Mouse (Mus musculus) stomach, embryonic 15.5 days (tissue): ENCODE data around the gene Bag1. TPM values are rescaled to one million over a fixed set of nuclear protein-coding genes. Genes with fewer than 3 reads are reported as not detected.
"Not testable (repeated sequence)": the region's sequence is repeated elsewhere in the genome, so short reads cannot be mapped to it uniquely, and the experiment has no call there.

ENCODE experiments used
- ATAC-seq: fragments of 200-750 bp; cut with Nextera tagmentation; 2 replicates; pipeline ENCODE4 v1.8.0; 2017; ENCODE audit warnings: low read depth, moderate number of reproducible peaks, moderate TSS enrichment; ENCODE audit not compliant: insufficient read depth, low FRiP score
- H3K27ac ChIP-seq: fragments of 300-500 bp; sonication (generic); 2 replicates; pipeline ENCODE4 v1.5.1; 2015; ENCODE audit warnings: mild to moderate bottlenecking, inconsistent platforms
- H3K27me3 ChIP-seq: fragments of 300-500 bp; sonication (generic); replicated peaks from 2 replicates; pipeline ENCODE4 v1.6.1; 2015; ENCODE audit warnings: inconsistent platforms
- H3K36me3 ChIP-seq: fragments of 300-500 bp; sonication (generic); 2 replicates; pipeline ENCODE4 v1.6.1; 2015; ENCODE audit warnings: inconsistent platforms
- H3K4me1 ChIP-seq: fragments of 300-500 bp; sonication (generic); 2 replicates; pipeline ENCODE4 v1.6.1; 2015; ENCODE audit warnings: inconsistent platforms
- H3K4me2 ChIP-seq: fragments of 300-500 bp; sonication (generic); 2 replicates; pipeline ENCODE4 v1.6.1; 2015; ENCODE audit warnings: mild to moderate bottlenecking, inconsistent platforms
- H3K4me3 ChIP-seq: fragments of 300-500 bp; sonication (generic); replicated peaks from 2 replicates; pipeline ENCODE4 v1.5.1; 2015; ENCODE audit warnings: inconsistent platforms
- H3K9ac ChIP-seq: fragments of 300-500 bp; sonication (generic); 2 replicates; pipeline ENCODE4 v1.6.1; 2015; ENCODE audit warnings: inconsistent platforms
- H3K9me3 ChIP-seq: fragments of 300-500 bp; sonication (generic); 2 replicates; pipeline ENCODE4 v1.6.1; 2016; ENCODE audit warnings: inconsistent platforms
- WGBS: fragments of 180-500 bp; shearing (Covaris S2); methylation state at CpG from one replicate; pipeline ENCODE4 v1.1.7; 2015; 5-methylcytosine and 5-hydroxymethylcytosine counted together
- polyA plus RNA-seq: library from polyadenylated mRNA; unstranded; fragments of >200 nt; fragmentation: Nextera tagmentation; extraction: Ambion mirVana; gene quantifications from 2 replicates; pipeline ENCODE4 v1.2.1, GENCODE M21; 2015

The Bag1 gene
- polyA plus RNA-seq, 1 experiment from 2014 or later = 233 TPM

GRCm38 (mm10) chr4:40969781-40970591 lies 21.9 kb upstream of the Bag1 start:
- WGBS = 11% methylated on average over 11 of the region's 13 CpGs
- H3K4me3 ChIP-seq = peak overlapping the region; percentile 94
- H3K27ac ChIP-seq = peak overlapping the region; percentile 95
- no peaks in the 10 kb centered on the region for H3K9me3 ChIP-seq
- H3K9ac ChIP-seq = peak overlapping the region; percentile 64; the same call in 1 of the 2 replicates
- peaks cover 11% of the 10 kb centered on the region for H3K4me1 ChIP-seq
- ATAC-seq = no peak
- H3K4me2 ChIP-seq = peak overlapping the region; percentile 69
- peaks cover 17% of the 10 kb centered on the region; the same call in 1 of the 2 replicates for H3K36me3 ChIP-seq
- no peaks in the 10 kb centered on the region for H3K27me3 ChIP-seq

DNA sequence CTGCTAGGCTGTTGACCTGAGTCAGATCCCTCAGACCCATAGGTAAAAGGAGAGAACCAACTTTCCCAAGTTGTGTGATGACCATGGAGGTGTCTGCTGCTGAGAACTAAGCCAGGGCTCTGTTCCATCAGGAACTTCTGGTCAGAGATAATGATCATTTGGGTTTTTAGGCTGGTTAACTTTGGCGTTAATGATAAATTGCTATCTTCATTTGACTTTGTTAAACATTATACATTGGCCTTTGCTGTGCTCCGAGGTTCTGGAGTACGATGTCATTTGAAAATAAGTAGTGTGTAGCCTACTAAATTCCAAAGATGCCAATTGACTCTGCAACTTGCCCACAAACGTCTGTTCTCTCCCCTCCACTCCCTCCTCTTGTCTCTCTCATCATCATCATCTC lies 21.1 kb upstream of the Bag1 start:
- no peaks in the 10 kb centered on the region for H3K27me3 ChIP-seq
- H3K27ac ChIP-seq = no peak overlapping the region
- H3K36me3 ChIP-seq = peaks cover 20% of the 10 kb centered on the region; the same call in 1 of the 2 replicates
- WGBS = 61% methylated on average over 4 of the region's 4 CpGs
- peaks cover 11% of the 10 kb centered on the region for H3K4me1 ChIP-seq
- H3K4me3 ChIP-seq = no peak overlapping the region
- ATAC-seq = no peak
- no peak overlapping the region for H3K4me2 ChIP-seq
- no peaks in the 10 kb centered on the region for H3K9me3 ChIP-seq
- H3K9ac ChIP-seq = no peak overlapping the region

- no peak overlapping the region for H3K9ac ChIP-seq
- no peak for ATAC-seq
- H3K27ac ChIP-seq = no peak overlapping the region
- no peak overlapping the region for H3K4me3 ChIP-seq
- H3K4me1 ChIP-seq = no peaks in the 10 kb centered on the region
- no peaks in the 10 kb centered on the region for H3K27me3 ChIP-seq
- H3K9me3 ChIP-seq = no peaks in the 10 kb centered on the region
- H3K36me3 ChIP-seq = peaks cover 51% of the 10 kb centered on the region
- no peak overlapping the region for H3K4me2 ChIP-seq
- 86% methylated on average over 3 of the region's 3 CpGs for WGBS
Observed at GRCm38 (mm10) chr4:40963536-40963935, 15.4 kb upstream of the Bag1 start.

GRCm38 (mm10) chr4:40955942-40956341 lies 7.8 kb upstream of the Bag1 start:
- Histone ChIP-seq H3K27me3 (no peaks in the 10 kb centered on the region), H3K27ac (no peak overlapping the region), H3K4me3 (no peak overlapping the region), H3K4me2 (no peak overlapping the region), H3K36me3 (peaks cover 61% of the 10 kb centered on the region), H3K9me3 (no peaks in the 10 kb centered on the region), H3K4me1 (no peaks in the 10 kb centered on the region), H3K9ac (no peak overlapping the region)
- no peak for ATAC-seq
- WGBS = 71% methylated on average over 6 of the region's 6 CpGs

DNA sequence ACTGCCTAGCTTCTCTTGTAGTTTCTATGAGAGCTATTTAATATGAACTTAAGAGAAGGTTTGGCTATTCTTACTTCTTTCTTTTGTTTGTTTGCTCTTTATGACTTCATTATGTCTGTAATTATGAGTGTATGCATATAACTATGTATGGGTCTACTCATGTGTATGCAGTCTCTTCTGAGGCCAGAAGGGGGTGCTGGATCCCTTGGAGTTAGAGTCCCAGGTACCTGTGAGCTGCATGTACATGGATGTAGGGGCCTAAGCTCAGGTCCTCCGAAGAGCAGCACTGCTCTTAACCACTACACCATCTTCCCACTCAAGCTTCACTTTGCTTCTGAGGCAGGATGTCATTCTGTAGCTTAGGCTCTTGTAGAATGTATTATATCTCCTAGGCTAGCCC lies 5.4 kb upstream of the Bag1 start:
- WGBS = 85% methylated on average over 1 of the region's 1 CpGs
- no peak for ATAC-seq

GRCm38 (mm10) chr4:40947565-40948159 lies 432 bp downstream of the Bag1 start:
- peak overlapping the region; percentile 91 for H3K27ac ChIP-seq
- WGBS = under 1% methylated on average over 40 of the region's 40 CpGs
- H3K36me3 ChIP-seq = peaks cover 20% of the 10 kb centered on the region
- peaks cover 17% of the 10 kb centered on the region for H3K4me1 ChIP-seq
- H3K4me2 ChIP-seq = peak overlapping the region; percentile 56
- H3K4me3 ChIP-seq = peak overlapping the region; percentile 98
- H3K9ac ChIP-seq = peak overlapping the region; percentile 90
- no peaks in the 10 kb centered on the region for H3K9me3 ChIP-seq
- H3K27me3 ChIP-seq = no peaks in the 10 kb centered on the region
- ATAC-seq = no peak

More for the DNA sequence above, 5.4 kb upstream of the Bag1 start:
- Histone ChIP-seq H3K36me3 (peaks cover 42% of the 10 kb centered on the region), H3K4me3 (no peak overlapping the region), H3K27me3 (no peaks in the 10 kb centered on the region), H3K4me2 (no peak overlapping the region), H3K4me1 (peaks cover 7% of the 10 kb centered on the region), H3K27ac (no peak overlapping the region), H3K9ac (no peak overlapping the region), H3K9me3 (no peaks in the 10 kb centered on the region)

GRCm38 (mm10) chr4:40946516-40947121 lies 1.5 kb downstream of the Bag1 start:
- 67% methylated on average over 7 of the region's 7 CpGs for WGBS
- Histone ChIP-seq H3K9me3 (no peaks in the 10 kb centered on the region), H3K27me3 (no peaks in the 10 kb centered on the region), H3K36me3 (peaks cover 25% of the 10 kb centered on the region), H3K4me2 (peak overlapping the region; percentile 56), H3K9ac (peak overlapping the region; percentile 90; the same call in 1 of the 2 replicates), H3K4me1 (peaks cover 17% of the 10 kb centered on the region), H3K27ac (no peak overlapping the region), H3K4me3 (peak overlapping the region; percentile 98)
- no peak for ATAC-seq

DNA sequence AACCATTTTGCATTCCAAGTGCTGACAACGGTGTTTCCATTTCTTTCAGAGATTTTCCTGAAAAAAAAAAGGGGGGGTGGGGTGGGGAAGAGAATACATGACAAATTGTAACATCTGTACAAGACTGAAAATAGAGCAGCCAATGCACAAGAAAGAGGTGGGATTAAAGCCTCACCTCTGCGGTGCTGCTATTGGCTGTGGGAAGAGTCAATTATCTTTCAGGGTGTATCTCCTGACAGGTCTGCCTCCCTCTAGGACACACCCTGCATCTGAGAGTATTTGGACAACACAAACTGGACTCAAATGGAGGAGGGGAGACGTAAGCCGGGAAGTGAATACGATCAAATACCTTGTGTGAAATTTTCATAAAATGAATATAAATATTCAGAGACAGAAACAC lies 4.4 kb downstream of the Bag1 start:
- Histone ChIP-seq H3K4me2 (no peak overlapping the region), H3K4me1 (peaks cover 10% of the 10 kb centered on the region; the same call in 1 of the 2 replicates), H3K36me3 (peaks cover 44% of the 10 kb centered on the region), H3K27me3 (no peaks in the 10 kb centered on the region), H3K9me3 (no peaks in the 10 kb centered on the region), H3K4me3 (no peak overlapping the region), H3K27ac (no peak overlapping the region), H3K9ac (no peak overlapping the region)
- no peak for ATAC-seq
- WGBS = 94% methylated on average over 5 of the region's 5 CpGs

DNA sequence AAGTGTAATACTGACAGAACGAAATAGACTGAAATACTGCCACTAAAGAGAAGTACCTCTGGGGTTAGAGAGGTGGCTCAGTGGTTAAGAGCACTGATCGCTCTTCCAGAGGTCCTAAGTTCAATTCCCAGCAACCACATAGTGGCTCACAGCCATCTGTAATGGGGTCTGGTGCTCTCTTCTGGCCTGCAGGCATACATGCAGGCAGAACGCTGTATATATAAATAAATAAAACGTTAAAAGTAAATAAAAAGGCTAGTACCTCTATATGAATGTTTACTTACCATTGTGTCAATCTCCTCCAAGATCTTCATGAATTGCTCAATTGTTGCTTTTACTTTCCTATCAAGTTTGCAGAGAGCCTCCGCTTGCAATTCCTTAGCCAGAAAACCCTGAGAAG lies 9.3 kb downstream of the Bag1 start:
- Histone ChIP-seq H3K9ac (no peak overlapping the region), H3K27ac (no peak overlapping the region), H3K4me2 (no peak overlapping the region), H3K9me3 (no peaks in the 10 kb centered on the region), H3K27me3 (no peaks in the 10 kb centered on the region), H3K4me3 (no peak overlapping the region), H3K36me3 (peaks cover 74% of the 10 kb centered on the region), H3K4me1 (no peaks in the 10 kb centered on the region)
- ATAC-seq = no peak
- 93% methylated on average over 5 of the region's 5 CpGs for WGBS

DNA sequence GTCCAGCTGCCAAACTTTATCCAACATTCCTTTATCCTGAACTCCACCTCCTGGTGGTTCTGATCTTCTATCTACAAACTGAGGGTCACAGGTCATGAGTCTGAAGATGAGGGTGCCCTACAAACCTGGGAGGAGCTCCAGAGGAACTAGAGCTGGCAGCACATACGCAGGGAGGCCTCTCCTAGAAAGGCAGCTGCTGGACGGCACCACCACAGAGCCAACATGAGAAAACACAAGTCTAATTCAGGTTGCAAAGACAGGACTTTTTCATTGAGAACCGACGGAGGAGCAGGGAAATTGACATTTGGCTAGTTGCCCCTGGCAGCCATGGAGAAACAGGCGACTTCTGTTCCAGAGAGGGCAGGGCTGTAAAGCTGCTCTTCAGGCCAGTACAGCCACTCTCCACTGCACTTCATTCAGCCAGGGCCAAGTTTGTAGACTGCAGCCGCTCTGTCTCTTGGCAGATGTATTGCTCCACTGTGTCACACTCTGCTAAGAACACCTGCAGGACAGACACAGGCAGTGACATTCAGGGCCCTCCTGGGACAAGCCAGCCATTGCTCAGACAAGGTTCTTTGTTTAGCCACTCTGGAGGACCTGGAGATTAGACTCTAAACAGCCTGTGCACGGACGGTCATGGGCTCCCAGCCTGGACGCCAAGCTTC lies 11.8 kb downstream of the Bag1 start:
- Histone ChIP-seq H3K4me1 (no peaks in the 10 kb centered on the region), H3K4me2 (no peak overlapping the region), H3K9me3 (no peaks in the 10 kb centered on the region), H3K27me3 (no peaks in the 10 kb centered on the region), H3K9ac (no peak overlapping the region), H3K36me3 (peaks cover 61% of the 10 kb centered on the region), H3K27ac (no peak overlapping the region), H3K4me3 (no peak overlapping the region)
- 80% methylated on average over 9 of the region's 9 CpGs for WGBS
- ATAC-seq = no peak

- H3K9ac ChIP-seq, H3K9me3 ChIP-seq, H3K4me1 ChIP-seq, H3K27ac ChIP-seq, H3K4me2 ChIP-seq, ATAC-seq, H3K4me3 ChIP-seq, H3K27me3 ChIP-seq: not testable (repeated sequence)
- peaks cover 45% of the 10 kb centered on the region for H3K36me3 ChIP-seq
- WGBS = 74% methylated on average over 3 of the region's 3 CpGs
Observed at GRCm38 (mm10) chr4:40934369-40934768, 13.7 kb downstream of the Bag1 start.
